Mouse (Mus musculus) stomach, postnatal 0 days (tissue): Measurements from ENCODE around the gene Myf5. TPM values are rescaled to one million over a fixed set of nuclear protein-coding genes. Genes with fewer than 3 reads are reported as not detected.

Source experiments
- ATAC-seq: fragments of 200-750 bp; cut with Nextera tagmentation; 2 replicates; pipeline ENCODE4 v1.8.0; 2017; ENCODE audit not compliant: low FRiP score, low TSS enrichment
- DNase-seq: peaks from one replicate; pipeline ENCODE4 v3.0.0-alpha.2; 2016; ENCODE audit warnings: low spot score
- H3K27ac ChIP-seq: fragments of 300-500 bp; sonication (generic); replicated peaks from 2 replicates; pipeline ENCODE4 v1.5.1; 2014; ENCODE audit warnings: mild to moderate bottlenecking, control low read depth
- H3K27me3 ChIP-seq: fragments of 300-500 bp; sonication (generic); 2 replicates; pipeline ENCODE4 v1.6.1; 2014; ENCODE audit warnings: low read length; ENCODE audit not compliant: control insufficient read depth, insufficient read depth
- H3K36me3 ChIP-seq: fragments of 300-500 bp; sonication (generic); 2 replicates; pipeline ENCODE4 v1.6.1; 2014; ENCODE audit warnings: low read length, mixed read lengths; ENCODE audit not compliant: control insufficient read depth, insufficient read depth
- H3K4me1 ChIP-seq: fragments of 300-500 bp; sonication (generic); replicated peaks from 2 replicates; pipeline ENCODE4 v1.6.1; 2014; ENCODE audit warnings: antibody characterized with exemption; ENCODE audit not compliant: control insufficient read depth, insufficient read depth
- H3K4me2 ChIP-seq: fragments of 300-500 bp; sonication (generic); replicated peaks from 2 replicates; pipeline ENCODE4 v1.6.1; 2014; ENCODE audit warnings: low read depth, mild to moderate bottlenecking, control low read depth, moderate library complexity
- H3K4me3 ChIP-seq: fragments of 300-500 bp; sonication (generic); 2 replicates; pipeline ENCODE4 v1.5.1; 2014; ENCODE audit warnings: low read depth, low read length, control low read depth
- H3K9ac ChIP-seq: fragments of 300-500 bp; sonication (generic); 2 replicates; pipeline ENCODE4 v1.6.1; 2014; ENCODE audit warnings: mild to moderate bottlenecking, low read length, control low read depth, mixed read lengths
- H3K9me3 ChIP-seq: fragments of 300-500 bp; sonication (generic); 2 replicates; pipeline ENCODE4 v1.6.1; 2016; ENCODE audit warnings: low read length; ENCODE audit not compliant: control insufficient read depth
- CTCF ChIP-seq: IDR thresholded peaks from 2 replicates; pipeline ENCODE4 v1.5.1; 2016; ENCODE audit warnings: antibody characterized with exemption, low read depth, mild to moderate bottlenecking, moderate library complexity
- EP300 ChIP-seq: optimal IDR thresholded peaks from 2 replicates; pipeline ENCODE3; 2016; ENCODE audit warnings: antibody characterized with exemption
- WGBS: fragments of 180-500 bp; shearing (Covaris S2); extraction: QIAGEN DNeasy Blood & Tissue Kit; methylation state at CpG from one replicate; pipeline ENCODE4 v1.1.7; 2014; 5-methylcytosine and 5-hydroxymethylcytosine counted together
- polyA plus RNA-seq: library from polyadenylated mRNA; unstranded; fragments of >200 nt; fragmentation: Nextera tagmentation; extraction: Ambion mirVana; gene quantifications from 2 replicates; pipeline ENCODE4 v1.2.1, GENCODE M21; 2015

Myf5 gene
- polyA plus RNA-seq, 1 experiment from 2014 or later, result not detected

DNA sequence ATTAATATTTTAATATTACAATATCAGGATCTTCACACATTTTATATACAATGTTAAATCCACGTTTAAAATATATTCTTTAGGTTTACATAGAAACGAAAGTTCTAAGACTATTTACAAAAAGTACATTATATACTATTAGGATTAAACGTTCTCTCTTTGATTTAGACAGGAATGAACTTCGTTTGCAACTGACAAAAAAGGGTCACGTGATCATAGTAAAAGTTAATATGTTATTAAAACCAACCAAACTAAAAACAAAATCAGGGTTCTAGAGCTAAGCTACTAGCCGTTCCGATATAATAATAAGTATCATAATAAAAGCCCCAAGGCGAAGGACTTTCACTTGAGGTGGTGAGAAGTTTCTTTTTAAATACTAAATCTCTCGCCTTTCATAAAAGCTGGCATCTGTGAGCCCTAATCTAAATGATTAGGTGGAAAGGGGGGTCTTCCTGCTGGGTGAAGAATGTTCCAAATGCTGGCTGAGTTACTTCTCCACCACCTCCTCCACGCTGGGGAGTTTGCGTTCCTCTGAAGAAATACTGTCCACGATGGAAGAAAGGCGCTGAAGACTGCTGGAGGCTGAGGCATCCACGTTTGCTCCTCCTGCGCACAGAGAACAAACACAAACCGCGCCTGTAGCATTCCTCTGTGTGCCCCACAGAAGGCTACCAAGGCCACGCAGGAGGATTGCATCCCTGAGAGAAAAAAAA lies 7.1 kb upstream of the Myf5 start:
- 24% methylated on average over 18 of the region's 18 CpGs for WGBS
- Histone ChIP-seq H3K9me3 (no peaks in the 10 kb centered on the region), H3K27ac (no peak overlapping the region), H3K27me3 (no peaks in the 10 kb centered on the region), H3K4me3 (peak overlapping the region; percentile 30), H3K36me3 (no peaks in the 10 kb centered on the region), H3K4me2 (peak overlapping the region; percentile 46), H3K9ac (0 out of 2 replicates have a peak overlapping the region, but pooled peaks have one; percentile 9), H3K4me1 (no peaks in the 10 kb centered on the region)
- ATAC-seq (no peak), DNase-seq (no peak)
- TF ChIP-seq EP300 (no peak), CTCF (no peak)

DNA sequence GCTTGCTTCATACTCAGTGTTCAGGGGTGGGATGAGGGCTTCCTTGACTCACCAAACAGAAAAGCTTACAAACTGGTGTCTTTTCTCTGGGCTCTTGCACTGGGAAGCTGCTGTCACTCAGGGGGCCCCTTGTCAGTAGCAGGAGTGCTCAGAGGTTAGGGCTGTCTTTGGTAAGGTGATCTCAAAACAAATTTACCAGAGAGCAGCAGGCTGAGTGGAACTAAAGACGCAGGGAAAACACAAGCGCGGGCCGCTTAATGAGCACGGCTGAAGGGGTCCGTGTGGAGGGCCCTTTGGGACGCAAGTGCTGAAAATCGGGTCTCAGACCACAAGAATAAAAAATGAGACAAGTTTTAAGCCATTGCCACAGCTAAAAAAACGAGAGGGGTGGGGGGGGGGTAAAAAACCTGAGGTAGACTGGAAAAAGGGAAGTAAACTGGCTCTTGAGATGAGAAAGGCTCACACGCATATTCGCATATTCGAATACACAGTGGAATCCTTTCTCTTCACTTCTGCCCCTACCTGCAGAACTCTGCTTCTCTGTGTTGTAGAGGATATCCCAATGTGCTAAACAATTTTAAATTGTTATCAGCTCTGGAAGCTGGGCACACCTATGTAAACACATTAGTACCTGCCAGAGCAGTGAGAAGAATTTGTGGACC lies 2.9 kb upstream of the Myf5 start:
- TF ChIP-seq CTCF, result no peak
- TF ChIP-seq EP300, result no peak
- Histone ChIP-seq H3K27me3 (no peaks in the 10 kb centered on the region), H3K4me3 (no peak overlapping the region), H3K27ac (no peak overlapping the region), H3K36me3 (no peaks in the 10 kb centered on the region), H3K9me3 (no peaks in the 10 kb centered on the region), H3K9ac (no peak overlapping the region), H3K4me2 (no peak overlapping the region), H3K4me1 (no peaks in the 10 kb centered on the region)
- ATAC-seq (no peak), DNase-seq (no peak)
- 43% methylated on average over 12 of the region's 12 CpGs for WGBS

DNA sequence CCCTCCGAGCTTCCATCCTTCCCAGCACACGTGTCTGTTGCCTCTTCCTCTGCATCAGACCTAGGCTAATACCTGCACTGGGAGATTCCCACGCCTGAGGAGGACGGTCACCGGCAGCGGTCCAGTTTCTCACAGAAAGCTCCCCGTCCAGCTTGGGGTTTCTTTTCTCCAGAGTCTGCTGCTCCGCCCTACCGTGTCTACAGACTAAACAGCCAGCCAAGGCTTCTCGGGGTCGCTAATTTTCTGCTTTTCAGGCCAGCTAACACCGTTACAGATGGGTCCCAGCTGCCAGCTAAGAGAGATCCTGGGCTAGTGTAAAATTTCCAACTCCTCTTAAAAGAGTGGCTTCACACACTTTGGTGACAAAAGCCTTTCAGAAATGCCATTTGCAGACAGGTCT lies 836 bp upstream of the Myf5 start:
- no peak for DNase-seq
- 29% methylated on average over 12 of the region's 12 CpGs for WGBS

DNA sequence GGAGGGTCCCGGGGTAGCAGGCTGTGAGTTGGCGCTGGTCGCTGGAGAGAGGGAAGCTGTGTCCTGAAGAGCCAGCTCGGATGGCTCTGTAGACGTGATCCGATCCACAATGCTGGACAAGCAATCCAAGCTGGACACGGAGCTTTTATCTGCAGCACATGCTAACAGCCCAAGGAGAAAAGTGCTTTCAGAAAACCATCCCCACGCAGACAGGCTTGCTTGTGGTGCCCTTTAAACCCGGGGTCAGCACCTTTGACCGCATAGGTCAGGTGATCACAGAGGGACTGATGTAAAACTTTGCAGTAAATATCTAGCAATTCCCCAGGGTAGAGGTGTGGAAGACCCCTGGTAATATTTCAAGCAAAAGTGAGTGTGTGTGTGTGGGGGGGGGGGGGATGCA lies 1.9 kb downstream of the Myf5 start:
- no peak overlapping the region; the same call in 1 of the 2 replicates for H3K4me2 ChIP-seq

More for the DNA sequence above, 836 bp upstream of the Myf5 start:
- H3K9ac ChIP-seq, result no peak overlapping the region
- no peaks in the 10 kb centered on the region for H3K36me3 ChIP-seq
- no peak overlapping the region for H3K27ac ChIP-seq
- no peaks in the 10 kb centered on the region for H3K4me1 ChIP-seq
- no peak overlapping the region for H3K4me2 ChIP-seq
- no peaks in the 10 kb centered on the region for H3K27me3 ChIP-seq
- no peak for TF ChIP-seq CTCF
- TF ChIP-seq EP300, result no peak
- no peaks in the 10 kb centered on the region for H3K9me3 ChIP-seq
- H3K4me3 ChIP-seq, result no peak overlapping the region
- ATAC-seq, result no peak

DNA sequence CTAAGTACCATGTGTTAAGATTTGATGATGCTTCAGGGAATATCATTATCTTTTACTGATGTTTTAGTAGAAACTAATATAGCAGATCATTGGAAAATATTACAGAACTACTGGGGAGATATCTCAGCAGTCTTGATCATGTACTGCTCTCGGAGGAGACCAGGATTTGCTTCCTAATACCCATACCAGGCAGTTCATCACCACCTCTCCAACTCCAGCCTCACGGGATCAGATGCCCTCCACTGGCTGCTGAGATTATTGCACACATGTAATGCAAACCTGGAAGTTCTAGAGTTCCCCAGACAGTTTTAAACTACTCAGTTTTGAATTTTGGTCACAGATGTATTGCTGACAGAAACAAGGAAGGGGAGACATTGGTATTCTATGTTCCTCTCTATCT lies 12.4 kb downstream of the Myf5 start:
- no peaks in the 10 kb centered on the region for H3K27me3 ChIP-seq
- no peak overlapping the region for H3K4me3 ChIP-seq
- no peaks in the 10 kb centered on the region for H3K36me3 ChIP-seq
- H3K4me1 ChIP-seq, result no peaks in the 10 kb centered on the region
- WGBS, result 62% methylated on average over 2 of the region's 2 CpGs
- no peak overlapping the region for H3K27ac ChIP-seq
- no peak overlapping the region for H3K9ac ChIP-seq
- no peak for ATAC-seq
- DNase-seq, result no peak
- peak; percentile 52 for TF ChIP-seq CTCF
- TF ChIP-seq EP300, result no peak
- H3K4me2 ChIP-seq, result no peak overlapping the region
- no peaks in the 10 kb centered on the region for H3K9me3 ChIP-seq

More for the DNA sequence above, 1.9 kb downstream of the Myf5 start:
- Histone ChIP-seq H3K9ac (no peak overlapping the region), H3K4me1 (no peaks in the 10 kb centered on the region), H3K36me3 (no peaks in the 10 kb centered on the region), H3K27me3 (no peaks in the 10 kb centered on the region), H3K4me3 (no peak overlapping the region), H3K27ac (no peak overlapping the region), H3K9me3 (no peaks in the 10 kb centered on the region)
- DNase-seq, result no peak
- no peak for ATAC-seq
- TF ChIP-seq EP300, result no peak
- TF ChIP-seq CTCF, result no peak
- 58% methylated on average over 10 of the region's 10 CpGs for WGBS

DNA sequence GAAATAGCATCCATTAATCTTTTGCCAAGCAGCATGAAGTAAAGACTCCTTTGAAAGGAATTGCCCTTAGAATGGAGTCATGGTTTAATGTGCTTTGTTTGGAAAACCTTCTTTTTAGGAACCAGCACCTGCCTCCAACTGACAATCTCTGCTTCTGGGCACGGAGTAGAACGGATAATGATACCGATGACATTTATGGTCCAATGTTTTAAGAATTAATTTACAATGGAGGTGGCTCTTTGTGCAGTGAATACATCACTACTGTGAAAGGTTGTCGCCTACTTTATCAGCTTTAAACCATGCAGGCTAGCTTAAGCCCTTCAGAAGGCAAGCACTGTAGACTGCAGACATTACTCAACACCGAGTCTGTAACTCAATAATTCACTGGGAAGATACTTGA lies 14.2 kb downstream of the Myf5 start:
- DNase-seq (no peak), ATAC-seq (no peak)
- H3K27ac ChIP-seq, result no peak overlapping the region
- H3K4me1 ChIP-seq, result no peaks in the 10 kb centered on the region
- H3K9ac ChIP-seq, result no peak overlapping the region
- no peak for TF ChIP-seq EP300
- TF ChIP-seq CTCF, result no peak
- WGBS, result 69% methylated on average over 5 of the region's 5 CpGs
- no peaks in the 10 kb centered on the region for H3K36me3 ChIP-seq
- H3K27me3 ChIP-seq, result no peaks in the 10 kb centered on the region
- no peaks in the 10 kb centered on the region for H3K9me3 ChIP-seq
- H3K4me2 ChIP-seq, result no peak overlapping the region
- H3K4me3 ChIP-seq, result no peak overlapping the region
